Mouse (Mus musculus): ENCODE results near the gene Sepsecs. TPM values are rescaled to one million over a fixed set of nuclear protein-coding genes. Genes with fewer than 3 reads are reported as not detected.
A peak's percentile ranks its signal among the peaks of the same experiment; 100 is the strongest.

Sepsecs gene
- polyA plus RNA-seq, 1 experiment from 2014 or later, result 12.0 TPM

- ATAC-seq (no peak), DNase-seq (no peak)
- Histone ChIP-seq H3K27me3 (ENCODE audit: insufficient read depth, low read length) (no peaks in the 10 kb centered on the region), H3K27ac (ENCODE audit: low read depth) (no peak overlapping the region), H3K36me3 (replicated peaks; ENCODE audit: insufficient read depth, low read length) (peaks cover 30% of the 10 kb centered on the region), H3K4me1 (ENCODE audit: insufficient read depth) (no peaks in the 10 kb centered on the region), H3K9ac (replicated peaks) (no peak overlapping the region), H3K9me3 (ENCODE audit: low read length) (no peaks in the 10 kb centered on the region), H3K4me3 (ENCODE audit: low read depth, low read length) (no peak overlapping the region), H3K4me2 (ENCODE audit: low read depth, low read length) (no peak overlapping the region)
- TF ChIP-seq EP300 (IDR thresholded peaks at IDR 0.05; ENCODE audit: low read depth) (no peak), CTCF (IDR thresholded peaks at IDR 0.05; ENCODE audit: low read depth) (no peak)
- 87% methylated on average over 7 of the region's 7 CpGs for WGBS (ENCODE audit: insufficient replicate concordance)
These were observed 16.9 kb downstream of the Sepsecs start for GRCm38 (mm10) chr5:52652606-52653005.

GRCm38 (mm10) chr5:52652086-52652485 is 17.4 kb downstream of the Sepsecs start:
- no peaks in the 10 kb centered on the region for H3K4me1 ChIP-seq (ENCODE audit: insufficient read depth)
- H3K9me3 ChIP-seq (ENCODE audit: low read length), result no peaks in the 10 kb centered on the region
- no peak for DNase-seq
- ATAC-seq, result no peak
- H3K4me2 ChIP-seq (ENCODE audit: low read depth, low read length), result no peak overlapping the region
- 90% methylated on average over 1 of the region's 1 CpGs for WGBS (ENCODE audit: insufficient replicate concordance)
- no peak overlapping the region for H3K27ac ChIP-seq (ENCODE audit: low read depth)
- no peaks in the 10 kb centered on the region for H3K27me3 ChIP-seq (ENCODE audit: insufficient read depth, low read length)
- TF ChIP-seq CTCF (IDR thresholded peaks at IDR 0.05; ENCODE audit: low read depth) (no peak), EP300 (IDR thresholded peaks at IDR 0.05; ENCODE audit: low read depth) (no peak)
- H3K9ac ChIP-seq (replicated peaks), result no peak overlapping the region
- no peak overlapping the region for H3K4me3 ChIP-seq (ENCODE audit: low read depth, low read length)
- peaks cover 30% of the 10 kb centered on the region for H3K36me3 ChIP-seq (replicated peaks; ENCODE audit: insufficient read depth, low read length)

- no peak overlapping the region for H3K27ac ChIP-seq (ENCODE audit: low read depth)
- no peak overlapping the region for H3K9ac ChIP-seq (replicated peaks)
- peaks cover 49% of the 10 kb centered on the region for H3K36me3 ChIP-seq (replicated peaks; ENCODE audit: insufficient read depth, low read length)
- no peaks in the 10 kb centered on the region for H3K27me3 ChIP-seq (ENCODE audit: insufficient read depth, low read length)
- no peak for ATAC-seq
- TF ChIP-seq EP300 (IDR thresholded peaks at IDR 0.05; ENCODE audit: low read depth) (no peak), CTCF (IDR thresholded peaks at IDR 0.05; ENCODE audit: low read depth) (no peak)
- H3K4me2 ChIP-seq (ENCODE audit: low read depth, low read length), result no peak overlapping the region
- no peak for DNase-seq
- no peaks in the 10 kb centered on the region for H3K9me3 ChIP-seq (ENCODE audit: low read length)
- H3K4me1 ChIP-seq (ENCODE audit: insufficient read depth), result no peaks in the 10 kb centered on the region
- 73% methylated on average over 9 of the region's 9 CpGs for WGBS (ENCODE audit: insufficient replicate concordance)
- no peak overlapping the region for H3K4me3 ChIP-seq (ENCODE audit: low read depth, low read length)
These were observed 25.3 kb downstream of the Sepsecs start for GRCm38 (mm10) chr5:52643947-52644840.

- no peak for TF ChIP-seq EP300 (IDR thresholded peaks at IDR 0.05; ENCODE audit: low read depth)
- TF ChIP-seq CTCF (IDR thresholded peaks at IDR 0.05; ENCODE audit: low read depth), result no peak
- Histone ChIP-seq H3K4me2 (ENCODE audit: low read depth, low read length) (no peak overlapping the region), H3K4me1 (ENCODE audit: insufficient read depth) (no peaks in the 10 kb centered on the region), H3K9ac (replicated peaks) (no peak overlapping the region), H3K27me3 (ENCODE audit: insufficient read depth, low read length) (no peaks in the 10 kb centered on the region), H3K9me3 (ENCODE audit: low read length) (no peaks in the 10 kb centered on the region), H3K27ac (ENCODE audit: low read depth) (no peak overlapping the region), H3K4me3 (ENCODE audit: low read depth, low read length) (no peak overlapping the region), H3K36me3 (replicated peaks; ENCODE audit: insufficient read depth, low read length) (peaks cover 44% of the 10 kb centered on the region)
- ATAC-seq (no peak), DNase-seq (no peak)
- 78% methylated on average over 6 of the region's 6 CpGs for WGBS (ENCODE audit: insufficient replicate concordance)
These were observed 27.8 kb downstream of the Sepsecs start for GRCm38 (mm10) chr5:52641736-52642135.

GRCm38 (mm10) chr5:52638916-52639315 is 30.6 kb downstream of the Sepsecs start:
- H3K4me2 ChIP-seq (ENCODE audit: low read depth, low read length), result no peak overlapping the region
- TF ChIP-seq EP300 (IDR thresholded peaks at IDR 0.05; ENCODE audit: low read depth) (no peak), CTCF (IDR thresholded peaks at IDR 0.05; ENCODE audit: low read depth) (no peak)
- H3K9me3 ChIP-seq (ENCODE audit: low read length), result no peaks in the 10 kb centered on the region
- no peak overlapping the region for H3K27ac ChIP-seq (ENCODE audit: low read depth)
- ATAC-seq (no peak), DNase-seq (peak; percentile 6)
- H3K4me3 ChIP-seq (ENCODE audit: low read depth, low read length), result no peak overlapping the region
- H3K9ac ChIP-seq (replicated peaks), result no peak overlapping the region
- peaks cover 24% of the 10 kb centered on the region for H3K36me3 ChIP-seq (replicated peaks; ENCODE audit: insufficient read depth, low read length)
- H3K27me3 ChIP-seq (ENCODE audit: insufficient read depth, low read length), result no peaks in the 10 kb centered on the region
- 70% methylated on average over 8 of the region's 8 CpGs for WGBS (ENCODE audit: insufficient replicate concordance)
- no peaks in the 10 kb centered on the region for H3K4me1 ChIP-seq (ENCODE audit: insufficient read depth)

GRCm38 (mm10) chr5:52638006-52638405 is 31.5 kb downstream of the Sepsecs start:
- H3K4me1 ChIP-seq (ENCODE audit: insufficient read depth), result no peaks in the 10 kb centered on the region
- peak; percentile 2 for DNase-seq
- no peaks in the 10 kb centered on the region for H3K27me3 ChIP-seq (ENCODE audit: insufficient read depth, low read length)
- H3K9ac ChIP-seq (replicated peaks), result no peak overlapping the region
- H3K9me3 ChIP-seq (ENCODE audit: low read length), result no peaks in the 10 kb centered on the region
- no peak for ATAC-seq
- no peak overlapping the region for H3K27ac ChIP-seq (ENCODE audit: low read depth)
- H3K4me2 ChIP-seq (ENCODE audit: low read depth, low read length), result no peak overlapping the region
- no peak overlapping the region for H3K4me3 ChIP-seq (ENCODE audit: low read depth, low read length)
- peaks cover 15% of the 10 kb centered on the region for H3K36me3 ChIP-seq (replicated peaks; ENCODE audit: insufficient read depth, low read length)
- TF ChIP-seq CTCF (IDR thresholded peaks at IDR 0.05; ENCODE audit: low read depth) (no peak), EP300 (IDR thresholded peaks at IDR 0.05; ENCODE audit: low read depth) (no peak)
- WGBS (ENCODE audit: insufficient replicate concordance), result 83% methylated on average over 7 of the region's 7 CpGs

All from liver, postnatal 0 days (tissue).